Mouse (Mus musculus) hindbrain, embryonic 13.5 days (tissue): ENCODE measurements around the gene Epsti1. TPM values are rescaled to one million over a fixed set of nuclear protein-coding genes. Genes with fewer than 3 reads are reported as not detected.
A peak's percentile ranks its signal among the peaks of the same experiment; 100 is the strongest.
"Not testable (repeated sequence)": the region's sequence is repeated elsewhere in the genome, so short reads cannot be mapped to it uniquely, and the experiment has no call there.

Experiments used
- ATAC-seq: fragments of 200-750 bp; cut with Nextera tagmentation; 2 replicates; pipeline ENCODE4 v1.8.0; 2017; ENCODE audit warnings: moderate TSS enrichment; ENCODE audit not compliant: low FRiP score
- H3K27ac ChIP-seq: fragments of 300-500 bp; sonication (generic); 2 replicates; pipeline ENCODE4 v1.5.1; 2015; ENCODE audit warnings: inconsistent platforms, mild to moderate bottlenecking, moderate library complexity
- H3K27me3 ChIP-seq: fragments of 300-500 bp; sonication (generic); 2 replicates; pipeline ENCODE4 v1.6.1; 2015; ENCODE audit warnings: mild to moderate bottlenecking, inconsistent platforms
- H3K36me3 ChIP-seq: fragments of 300-500 bp; sonication (generic); 2 replicates; pipeline ENCODE4 v1.6.1; 2015; ENCODE audit warnings: mild to moderate bottlenecking, inconsistent platforms
- H3K4me1 ChIP-seq: fragments of 300-500 bp; sonication (generic); replicated peaks from 2 replicates; pipeline ENCODE4 v1.6.1; 2015; ENCODE audit warnings: inconsistent platforms
- H3K4me2 ChIP-seq: fragments of 300-500 bp; sonication (generic); 2 replicates; pipeline ENCODE4 v1.6.1; 2015; ENCODE audit warnings: inconsistent platforms, mild to moderate bottlenecking, moderate library complexity
- H3K4me3 ChIP-seq: fragments of 300-500 bp; sonication (generic); 2 replicates; pipeline ENCODE4 v1.5.1; 2015; ENCODE audit warnings: mild to moderate bottlenecking, inconsistent platforms
- H3K9ac ChIP-seq: fragments of 300-500 bp; sonication (generic); 2 replicates; pipeline ENCODE4 v1.6.1; 2015; ENCODE audit warnings: mild to moderate bottlenecking, inconsistent platforms
- H3K9me3 ChIP-seq: fragments of 300-500 bp; sonication (generic); 2 replicates; pipeline ENCODE4 v1.6.1; 2016; ENCODE audit warnings: inconsistent platforms
- WGBS: fragments of 180-500 bp; shearing (Covaris S2); methylation state at CpG from one replicate; pipeline ENCODE4 v1.1.7; 2015; 5-methylcytosine and 5-hydroxymethylcytosine counted together
- polyA plus RNA-seq: library from polyadenylated mRNA; unstranded; fragments of >200 nt; fragmentation: Nextera tagmentation; extraction: Ambion mirVana; gene quantifications from 2 replicates; pipeline ENCODE4 v1.2.1, GENCODE M21; 2015

The Epsti1 gene
- polyA plus RNA-seq = 0.30 and 0.31 TPM in 2 replicates

DNA sequence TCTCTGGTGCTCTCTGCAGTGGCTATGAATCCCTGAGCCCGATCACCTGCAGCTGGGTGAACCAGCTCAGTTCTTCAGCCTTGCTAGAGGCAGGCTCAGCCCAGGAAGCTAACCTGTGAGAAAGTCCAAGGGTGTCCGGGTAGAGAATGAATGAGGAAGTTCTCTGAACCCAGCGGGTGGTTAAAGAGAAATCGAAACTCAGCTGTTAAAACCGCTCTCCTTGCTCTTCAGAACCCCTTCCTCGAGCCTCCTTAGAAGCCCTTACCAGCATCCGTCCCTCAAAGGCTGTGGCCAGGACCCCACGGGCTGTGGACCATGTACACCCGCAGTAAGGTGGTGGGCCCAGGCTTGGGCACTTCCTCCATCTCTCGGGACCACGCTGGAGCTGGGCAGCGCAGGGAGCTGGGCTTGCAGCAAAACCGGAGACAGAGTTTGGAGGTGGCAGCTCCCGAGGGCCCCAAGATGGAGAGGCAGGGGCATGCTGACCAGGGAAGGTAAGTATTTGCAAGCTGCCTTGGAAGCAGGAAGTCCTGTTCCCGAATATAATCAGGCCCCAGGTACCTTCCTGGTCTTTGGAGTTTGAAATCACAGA, at the start of gene Epsti1:
Epsti1 (plus strand) TSS at position 69 of the 592 bp plus-strand sequence.
- ATAC-seq = no peak
- H3K9ac ChIP-seq = no peak within 1 kb of the TSS
- H3K27ac ChIP-seq = no peak within 1 kb of the TSS
- 66% methylated on average over 15 of the region's 15 CpGs for WGBS
- H3K4me1 ChIP-seq = no peaks in the 10 kb centered on the region
- H3K4me2 ChIP-seq = no peak within 1 kb of the TSS
- no peaks in the 10 kb centered on the region for H3K36me3 ChIP-seq
- no peaks in the 10 kb centered on the region for H3K27me3 ChIP-seq
- H3K4me3 ChIP-seq = no peak within 1 kb of the TSS
- H3K9me3 ChIP-seq = no peaks in the 10 kb centered on the region

GRCm38 (mm10) chr14:77859894-77860293, 44.1 kb upstream of the Epsti1 start:
- no peaks in the 10 kb centered on the region for H3K36me3 ChIP-seq
- WGBS = 93% methylated on average over 1 of the region's 1 CpGs

GRCm38 (mm10) chr14:77860841-77861560, 43.0 kb upstream of the Epsti1 start:
- no peaks in the 10 kb centered on the region for H3K9me3 ChIP-seq
- H3K36me3 ChIP-seq = no peaks in the 10 kb centered on the region
- H3K4me2 ChIP-seq = no peak overlapping the region
- no peak overlapping the region for H3K9ac ChIP-seq
- H3K27ac ChIP-seq = no peak overlapping the region
- H3K4me3 ChIP-seq = no peak overlapping the region
- no peak for ATAC-seq
- H3K4me1 ChIP-seq = peaks cover 4% of the 10 kb centered on the region; the same call in 1 of the 2 replicates
- no peaks in the 10 kb centered on the region for H3K27me3 ChIP-seq
- WGBS = 69% methylated on average over 5 of the region's 5 CpGs

More at GRCm38 (mm10) chr14:77859894-77860293, 44.1 kb upstream of the Epsti1 start:
- no peak overlapping the region for H3K4me3 ChIP-seq
- H3K9ac ChIP-seq = no peak overlapping the region
- H3K27ac ChIP-seq = no peak overlapping the region
- H3K9me3 ChIP-seq = no peaks in the 10 kb centered on the region
- ATAC-seq = no peak
- no peaks in the 10 kb centered on the region for H3K27me3 ChIP-seq
- H3K4me2 ChIP-seq = no peak overlapping the region
- peaks cover 4% of the 10 kb centered on the region; the same call in 1 of the 2 replicates for H3K4me1 ChIP-seq

DNA sequence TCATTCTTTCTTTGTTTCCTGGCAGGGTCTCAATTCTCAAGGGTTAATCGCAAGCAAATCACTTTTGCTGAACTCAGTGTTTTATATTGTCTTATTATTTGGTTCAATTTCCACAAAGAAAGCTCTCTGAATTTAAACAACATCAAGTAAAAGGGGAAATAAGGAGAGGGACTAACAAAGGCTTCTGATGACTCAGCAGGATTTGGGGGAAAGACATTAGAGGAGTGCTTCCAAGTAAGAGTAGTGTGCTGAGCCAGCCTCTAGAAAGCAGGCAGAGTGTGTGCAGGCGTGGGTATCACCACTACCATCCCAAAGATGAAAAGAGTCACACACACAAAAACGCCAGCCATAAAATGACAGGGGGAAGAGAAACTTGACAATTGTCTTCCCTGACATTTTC, 40.0 kb upstream of the Epsti1 start:
- Histone ChIP-seq H3K27me3 (no peaks in the 10 kb centered on the region), H3K4me1 (peaks cover 4% of the 10 kb centered on the region; the same call in 1 of the 2 replicates), H3K27ac (0 out of 2 replicates have a peak overlapping the region, but pooled peaks have one; percentile 42), H3K4me2 (no peak overlapping the region), H3K9ac (no peak overlapping the region), H3K4me3 (no peak overlapping the region), H3K9me3 (no peaks in the 10 kb centered on the region), H3K36me3 (no peaks in the 10 kb centered on the region)
- 62% methylated on average over 3 of the region's 3 CpGs for WGBS
- ATAC-seq = no peak

DNA sequence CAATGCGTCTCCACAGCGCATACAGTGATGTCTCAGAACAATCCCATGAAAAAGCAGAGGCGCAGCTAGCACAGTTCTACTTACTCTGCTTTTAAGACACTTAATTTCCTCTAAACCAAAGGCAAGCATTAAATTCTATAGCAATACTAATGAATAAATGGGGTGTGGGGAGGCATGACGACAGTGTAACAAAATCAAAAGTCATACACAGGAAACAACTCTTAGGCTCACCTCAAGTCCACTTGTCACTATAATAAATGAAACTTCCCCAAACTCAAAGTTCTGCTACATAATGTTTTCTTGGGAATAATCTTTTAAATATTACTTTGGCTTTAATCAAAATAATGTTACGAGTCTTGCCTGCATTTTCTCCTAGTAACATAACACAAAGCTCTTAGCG, 39.5 kb upstream of the Epsti1 start:
- 0 out of 2 replicates have a peak overlapping the region, but pooled peaks have one; percentile 42 for H3K27ac ChIP-seq
- WGBS = 90% methylated on average over 6 of the region's 6 CpGs
- no peak overlapping the region for H3K4me2 ChIP-seq
- H3K36me3 ChIP-seq = no peaks in the 10 kb centered on the region
- no peak overlapping the region for H3K4me3 ChIP-seq
- no peak for ATAC-seq
- H3K9ac ChIP-seq = no peak overlapping the region
- H3K27me3 ChIP-seq = no peaks in the 10 kb centered on the region
- peaks cover 4% of the 10 kb centered on the region; the same call in 1 of the 2 replicates for H3K4me1 ChIP-seq
- H3K9me3 ChIP-seq = no peaks in the 10 kb centered on the region

- Histone ChIP-seq H3K9ac (no peak overlapping the region), H3K27me3 (no peaks in the 10 kb centered on the region), H3K4me2 (no peak overlapping the region), H3K27ac (no peak overlapping the region), H3K4me3 (no peak overlapping the region), H3K9me3 (no peaks in the 10 kb centered on the region), H3K4me1 (peaks cover 4% of the 10 kb centered on the region; the same call in 1 of the 2 replicates), H3K36me3 (0 out of 2 replicates have a peak, but pooled peaks cover 2% of the 10 kb centered on the region)
- no peak for ATAC-seq
- 91% methylated on average over 5 of the region's 5 CpGs for WGBS
These were observed 36.4 kb upstream of the Epsti1 start for GRCm38 (mm10) chr14:77867601-77868000.

DNA sequence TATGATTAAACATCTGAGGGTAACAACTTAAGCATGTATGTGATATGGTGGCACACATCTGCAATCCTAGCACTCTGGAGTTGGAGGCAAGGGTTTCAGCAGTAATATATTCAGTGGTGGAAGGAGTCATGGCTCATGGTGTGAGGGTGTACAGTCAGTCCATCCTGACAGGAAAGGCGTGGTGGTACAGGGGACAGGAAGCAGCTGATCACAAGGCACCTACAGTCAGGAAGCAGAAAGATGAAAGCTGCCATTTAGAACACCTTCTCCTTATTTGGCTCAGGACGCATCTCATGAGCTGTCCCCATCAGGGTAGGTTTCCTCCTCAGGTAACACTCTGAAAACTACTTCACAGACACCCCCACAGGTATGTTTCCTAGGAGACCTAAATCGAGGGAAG, 33.1 kb upstream of the Epsti1 start:
- no peaks in the 10 kb centered on the region for H3K27me3 ChIP-seq
- WGBS = 95% methylated on average over 3 of the region's 3 CpGs
- no peak overlapping the region for H3K4me3 ChIP-seq
- 0 out of 2 replicates have a peak, but pooled peaks cover 2% of the 10 kb centered on the region for H3K36me3 ChIP-seq
- H3K9me3 ChIP-seq = no peaks in the 10 kb centered on the region
- no peak overlapping the region for H3K27ac ChIP-seq
- no peak overlapping the region for H3K9ac ChIP-seq
- no peak overlapping the region for H3K4me2 ChIP-seq
- no peak for ATAC-seq
- H3K4me1 ChIP-seq = peaks cover 4% of the 10 kb centered on the region

DNA sequence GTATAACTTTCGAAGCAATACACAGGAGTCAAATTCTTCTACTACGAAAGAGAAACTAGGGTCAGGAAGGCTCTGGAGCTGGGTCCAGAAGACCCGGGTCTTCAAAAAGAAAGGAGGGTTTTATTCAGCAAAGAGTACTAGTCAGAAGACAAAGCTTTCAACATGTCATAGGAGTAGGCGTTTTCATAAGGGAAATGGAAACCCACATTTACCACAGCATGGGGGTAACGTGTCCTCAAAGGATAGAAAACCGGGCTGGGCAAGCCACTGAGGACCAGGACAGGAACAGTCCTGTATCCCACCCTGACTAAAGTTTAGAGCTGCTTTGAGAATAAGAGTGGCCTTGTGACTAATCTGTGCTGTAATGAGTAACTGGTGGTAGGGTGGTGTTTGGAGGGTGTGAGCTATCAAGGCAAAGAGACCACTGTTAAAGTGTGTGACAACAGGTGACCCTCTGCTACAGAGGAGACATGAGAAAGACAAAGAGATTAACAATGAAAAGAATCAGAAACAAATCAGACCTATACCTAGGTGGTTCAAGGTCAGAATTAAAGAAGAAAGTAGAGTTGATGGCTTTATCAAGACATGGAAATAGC, 32.6 kb upstream of the Epsti1 start:
- H3K4me2 ChIP-seq = no peak overlapping the region
- no peak overlapping the region for H3K9ac ChIP-seq
- no peak overlapping the region for H3K27ac ChIP-seq
- no peaks in the 10 kb centered on the region for H3K27me3 ChIP-seq
- WGBS = 88% methylated on average over 6 of the region's 6 CpGs
- H3K36me3 ChIP-seq = 0 out of 2 replicates have a peak, but pooled peaks cover 2% of the 10 kb centered on the region
- no peak for ATAC-seq
- no peaks in the 10 kb centered on the region for H3K9me3 ChIP-seq
- H3K4me3 ChIP-seq = no peak overlapping the region
- H3K4me1 ChIP-seq = peaks cover 4% of the 10 kb centered on the region

- Histone ChIP-seq H3K9ac (peak within 1 kb of the TSS; percentile 84), H3K27ac (no peak within 1 kb of the TSS), H3K4me3 (peak within 1 kb of the TSS; percentile 80), H3K27me3 (no peaks in the 10 kb centered on the region), H3K36me3 (0 out of 2 replicates have a peak, but pooled peaks cover 2% of the 10 kb centered on the region), H3K4me1 (peaks cover 4% of the 10 kb centered on the region), H3K4me2 (peak within 1 kb of the TSS; percentile 81), H3K9me3 (no peaks in the 10 kb centered on the region; the same call in 1 of the 2 replicates)
- WGBS = 2% methylated on average over 44 of the region's 44 CpGs
- ATAC-seq = peak; percentile 88
These were observed 29.5 kb upstream of the Epsti1 start, which contains the start of gene Dnajc15 for GRCm38 (mm10) chr14:77874304-77875241. Dnajc15 (minus strand) TSS chr14:77875125.

- Histone ChIP-seq H3K27ac (no peak overlapping the region), H3K4me1 (peaks cover 4% of the 10 kb centered on the region), H3K9me3 (peaks cover 2% of the 10 kb centered on the region; the same call in 1 of the 2 replicates), H3K27me3 (no peaks in the 10 kb centered on the region), H3K36me3 (no peaks in the 10 kb centered on the region), H3K9ac (no peak overlapping the region), H3K4me3 (no peak overlapping the region), H3K4me2 (no peak overlapping the region)
- 60% methylated on average over 1 of the region's 1 CpGs for WGBS
- ATAC-seq = no peak
These were observed 27.8 kb upstream of the Epsti1 start for GRCm38 (mm10) chr14:77876199-77876598.

DNA sequence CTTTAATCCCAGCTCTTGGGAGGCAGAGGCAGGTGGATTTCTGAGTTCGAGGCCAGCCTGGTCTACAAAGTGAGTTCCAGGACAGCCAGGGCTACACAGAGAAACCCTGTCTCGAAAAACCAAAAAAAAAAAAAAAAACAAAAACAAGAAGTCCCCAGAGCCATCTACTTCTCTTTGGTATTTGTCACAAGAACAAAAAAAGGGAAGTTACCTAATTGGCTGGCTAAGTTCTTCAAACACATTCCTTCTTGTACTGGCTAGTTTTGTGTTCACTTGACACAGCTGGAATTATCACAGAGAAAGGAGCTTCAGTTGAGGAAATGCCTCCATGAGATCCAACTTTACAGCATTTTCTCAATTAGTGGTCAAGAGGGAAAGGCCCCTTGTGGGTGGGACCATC, 26.2 kb upstream of the Epsti1 start:
- H3K27ac ChIP-seq, H3K4me3 ChIP-seq, H3K9ac ChIP-seq, H3K27me3 ChIP-seq, H3K4me1 ChIP-seq, H3K4me2 ChIP-seq, ATAC-seq, H3K9me3 ChIP-seq, H3K36me3 ChIP-seq: not testable (repeated sequence)
- WGBS = 80% methylated on average over 2 of the region's 2 CpGs
